Mouse (Mus musculus) CH12.LX (cell line): ENCODE data around the gene Nsmce1. TPM values are rescaled to one million over a fixed set of nuclear protein-coding genes. Genes with fewer than 3 reads are reported as not detected.

Experiments
- DNase-seq: peaks from one replicate; pipeline ENCODE4 v3.0.0-alpha.2; 2013; ENCODE audit errors: extremely low read depth
- H3K27ac ChIP-seq: 2 replicates; pipeline ENCODE4 v1.5.1; 2012; ENCODE audit warnings: low read depth, mild to moderate bottlenecking, control low read depth, moderate library complexity; ENCODE audit not compliant: insufficient read depth
- H3K27me3 ChIP-seq: replicated peaks from 2 replicates; pipeline ENCODE3; 2012; ENCODE audit warnings: inconsistent platforms
- H3K36me3 ChIP-seq, 2 experiments: replicated peaks in 1 of 2; 2 replicates each; pipeline versions ENCODE3 to v1.6.1; 2012; ENCODE audit warnings: inconsistent platforms in 1 of 2, low read length in 1 of 2, mild to moderate bottlenecking in 1 of 2, mixed read lengths in 1 of 2, moderate library complexity in 1 of 2; ENCODE audit not compliant: control insufficient read depth in 1 of 2, insufficient read depth in 1 of 2
- H3K4me1 ChIP-seq, 2 experiments: 2 replicates each; pipeline ENCODE4 v1.6.1; 2012; ENCODE audit warnings: inconsistent platforms in 1 of 2, moderate library complexity in 1 of 2; ENCODE audit not compliant: insufficient read depth in 2 of 2, control insufficient read depth in 1 of 2
- H3K4me2 ChIP-seq: 2 replicates; pipeline ENCODE4 v1.6.1; 2012; ENCODE audit warnings: low read depth, mild to moderate bottlenecking, control low read depth; ENCODE audit not compliant: poor library complexity, insufficient read depth, severe bottlenecking
- H3K4me3 ChIP-seq, 3 experiments: fragments of 150-350 bp in 1 of 3; sonication (generic) in 1 of 3; replicated peaks in 1 of 3; 2 replicates each; pipeline versions ENCODE3 to v1.5.1; 2011 to 2012; ENCODE audit warnings: low read depth in 2 of 3, low read length in 2 of 3, mild to moderate bottlenecking in 2 of 3, moderate library complexity in 2 of 3, control low read depth in 1 of 3, improper control_type of control experiment in 1 of 3, inconsistent platforms in 1 of 3, mixed read lengths in 1 of 3; ENCODE audit not compliant: poor library complexity in 1 of 3
- H3K79me2 ChIP-seq: replicated peaks from 2 replicates; pipeline ENCODE4 v1.6.1; 2012; ENCODE audit warnings: mild to moderate bottlenecking, moderate library complexity; ENCODE audit not compliant: control insufficient read depth, poor library complexity, insufficient read depth, severe bottlenecking; ENCODE audit errors: extremely low read depth
- H3K9ac ChIP-seq: 2 replicates; pipeline ENCODE4 v1.6.1; 2012; ENCODE audit warnings: low read depth, mild to moderate bottlenecking, control low read depth, moderate library complexity; ENCODE audit not compliant: insufficient read depth
- H3K9me3 ChIP-seq: replicated peaks from 2 replicates; pipeline ENCODE3; 2012; ENCODE audit warnings: low read length, inconsistent platforms, mixed read lengths
- BHLHE40 ChIP-seq: IDR thresholded peaks from 2 replicates; pipeline ENCODE4 v1.6.1; 2011; ENCODE audit warnings: mild to moderate bottlenecking, low read depth, low read length, improper control_type of control experiment
- CTCF ChIP-seq, 2 experiments: IDR thresholded peaks in 1 of 2; conservative IDR thresholded peaks in 1 of 2; 2 replicates each; pipeline ENCODE4 v1.5.1; 2011 to 2012; ENCODE audit warnings: low read depth in 2 of 2, low read length in 2 of 2, improper control_type of control experiment in 1 of 2, inconsistent platforms in 1 of 2, mild to moderate bottlenecking in 1 of 2, moderate library complexity in 1 of 2
- ELF1 ChIP-seq: IDR thresholded peaks from 2 replicates; pipeline ENCODE4 v1.6.1; 2014; ENCODE audit warnings: low read depth, mild to moderate bottlenecking, inconsistent platforms, low read length, improper control_type of control experiment
- ETS1 ChIP-seq: conservative IDR thresholded peaks from 2 replicates; pipeline ENCODE4 v1.6.1; 2012; ENCODE audit warnings: low read depth, mild to moderate bottlenecking, inconsistent platforms, low read length, improper control_type of control experiment, moderate library complexity
- GABPA ChIP-seq: IDR thresholded peaks from 2 replicates; pipeline ENCODE4 v1.6.1; 2012; ENCODE audit warnings: low read depth, low read length, improper control_type of control experiment, inconsistent platforms; ENCODE audit not compliant: insufficient replicate concordance
- HCFC1 ChIP-seq: IDR thresholded peaks from 2 replicates; pipeline ENCODE4 v1.6.1; 2012; ENCODE audit warnings: low read depth, mild to moderate bottlenecking, inconsistent platforms, low read length, improper control_type of control experiment
- IRF4 ChIP-seq: IDR thresholded peaks from 2 replicates; pipeline ENCODE4 v1.6.1; 2014; ENCODE audit warnings: low read depth, mild to moderate bottlenecking, inconsistent platforms, low read length, improper control_type of control experiment
- JUN ChIP-seq: IDR thresholded peaks from 2 replicates; pipeline ENCODE4 v1.6.1; 2011; ENCODE audit warnings: low read depth, mild to moderate bottlenecking, low read length, improper control_type of control experiment, moderate library complexity; ENCODE audit not compliant: insufficient read depth
- JUND ChIP-seq: conservative IDR thresholded peaks from 2 replicates; pipeline ENCODE4 v1.6.1; 2011; ENCODE audit warnings: low read depth, low read length, improper control_type of control experiment
- MAFK ChIP-seq: IDR thresholded peaks from 2 replicates; pipeline ENCODE4 v1.6.1; 2011; ENCODE audit warnings: low read length, improper control_type of control experiment; ENCODE audit not compliant: insufficient replicate concordance
- MAX ChIP-seq: IDR thresholded peaks from 2 replicates; pipeline ENCODE4 v1.6.1; 2011; ENCODE audit warnings: low read length, improper control_type of control experiment
- MAZ ChIP-seq: IDR thresholded peaks from 2 replicates; pipeline ENCODE4 v1.6.1; 2012; ENCODE audit warnings: low read depth, mild to moderate bottlenecking, inconsistent platforms, low read length, improper control_type of control experiment, moderate library complexity
- MEF2A ChIP-seq: IDR thresholded peaks from 2 replicates; pipeline ENCODE4 v1.6.1; 2014; ENCODE audit warnings: low read depth, mild to moderate bottlenecking, inconsistent platforms, low read length, improper control_type of control experiment, borderline replicate concordance
- MXI1 ChIP-seq: IDR thresholded peaks from 2 replicates; pipeline ENCODE4 v1.6.1; 2011; ENCODE audit warnings: mild to moderate bottlenecking, low read depth, low read length, improper control_type of control experiment
- NELFE ChIP-seq: IDR thresholded peaks from 2 replicates; pipeline ENCODE4 v1.6.1; 2011; ENCODE audit warnings: low read depth, low read length, improper control_type of control experiment
- NRF1 ChIP-seq: IDR thresholded peaks from 2 replicates; pipeline ENCODE4 v1.6.1; 2014; ENCODE audit warnings: low read depth, mild to moderate bottlenecking, inconsistent platforms, low read length, improper control_type of control experiment, moderate library complexity
- PAX5 ChIP-seq: IDR thresholded peaks from 2 replicates; pipeline ENCODE4 v1.6.1; 2012; ENCODE audit warnings: low read length, inconsistent platforms, mixed read lengths
- POLR2A ChIP-seq: IDR thresholded peaks from 2 replicates; pipeline ENCODE4 v1.6.1; 2011; ENCODE audit warnings: low read depth, mild to moderate bottlenecking, improper control_type of control experiment, low read length
- POLR2AphosphoS2 ChIP-seq: IDR thresholded peaks from 2 replicates; pipeline ENCODE4 v1.6.1; 2011; ENCODE audit warnings: low read depth, low read length, improper control_type of control experiment
- RCOR1 ChIP-seq: conservative IDR thresholded peaks from 2 replicates; pipeline ENCODE4 v1.6.1; 2012; ENCODE audit warnings: low read depth, mild to moderate bottlenecking, inconsistent platforms, low read length, improper control_type of control experiment
- SIN3A ChIP-seq: IDR thresholded peaks from 2 replicates; pipeline ENCODE4 v1.6.1; 2012; ENCODE audit warnings: low read length, improper control_type of control experiment, inconsistent platforms
- SMC3 ChIP-seq: IDR thresholded peaks from 2 replicates; pipeline ENCODE4 v1.6.1; 2011; ENCODE audit warnings: low read depth, low read length, improper control_type of control experiment
- TBP ChIP-seq: conservative IDR thresholded peaks from 2 replicates; pipeline ENCODE4 v1.6.1; 2011; ENCODE audit warnings: low read depth, low read length, improper control_type of control experiment
- TCF12 ChIP-seq: IDR thresholded peaks from 2 replicates; pipeline ENCODE4 v1.6.1; 2014; ENCODE audit warnings: low read depth, mild to moderate bottlenecking, inconsistent platforms, low read length, improper control_type of control experiment
- UBTF ChIP-seq: IDR thresholded peaks from 2 replicates; pipeline ENCODE4 v1.6.1; 2012; ENCODE audit warnings: low read depth, mild to moderate bottlenecking, inconsistent platforms, low read length, improper control_type of control experiment, moderate library complexity
- USF1 ChIP-seq: IDR thresholded peaks from 2 replicates; pipeline ENCODE4 v1.6.1; 2014; ENCODE audit warnings: low read depth, mild to moderate bottlenecking, inconsistent platforms, low read length, improper control_type of control experiment
- USF2 ChIP-seq: conservative IDR thresholded peaks from 2 replicates; pipeline ENCODE4 v1.6.1; 2011; ENCODE audit warnings: low read depth, low read length, improper control_type of control experiment
- ZC3H11A ChIP-seq: IDR thresholded peaks from 2 replicates; pipeline ENCODE4 v1.6.1; 2012; ENCODE audit warnings: low read depth, mild to moderate bottlenecking, inconsistent platforms, low read length, improper control_type of control experiment
- ZKSCAN1 ChIP-seq: IDR thresholded peaks from 2 replicates; pipeline ENCODE4 v1.6.1; 2012; ENCODE audit warnings: low read depth, inconsistent platforms, low read length, improper control_type of control experiment, borderline replicate concordance
- ZNF384 ChIP-seq: IDR thresholded peaks from 2 replicates; pipeline ENCODE4 v1.6.1; 2012; ENCODE audit warnings: low read depth, low read length, improper control_type of control experiment, inconsistent platforms
- dilution Hi-C: fragments of 300-500 bp; cut with MboI; formaldehyde crosslinking; loops from 2 replicates; pipeline ENCODE4 v1.14.3; 2020; ENCODE audit warnings: low sequenced_read_pairs; ENCODE audit not compliant: extremely low pct_unique_long_range_greater_than_20kb, extremely low pct_ligation_motif_present
- in situ Hi-C: fragments of 300-500 bp; cut with MboI; formaldehyde crosslinking; loops from 3 replicates; pipeline ENCODE4 v1.14.3; 2019; ENCODE audit warnings: low sequenced_read_pairs, low pct_ligation_motif_present, low pct_unique_long_range_greater_than_20kb, mixed read lengths
- polyA plus RNA-seq: library from polyadenylated mRNA; unstranded; fragments of >175 nt; gene quantifications from 2 replicates; pipeline ENCODE4 v1.2.1, GENCODE M21; 2012; ENCODE audit warnings: low read depth; ENCODE audit not compliant: insufficient read length
- total RNA-seq, 2 experiments: library from RNA; depleted of rRNA; stranded (reverse); fragments of 300-350 nt in 1 of 2; fragments of >200 nt in 1 of 2; gene quantifications; 2 replicates each; pipeline ENCODE4 v1.2.3; 2012 to 2014

The Nsmce1 gene
- total and polyA plus RNA-seq, 3 experiments: 52.0 to 74.8 (median 61.9) TPM

- H3K9me3 ChIP-seq: no peaks in the 10 kb centered on the region
- H3K79me2 ChIP-seq: no peaks in the 10 kb centered on the region
- no peak overlapping the region for H3K27ac ChIP-seq
- no peak for DNase-seq
- in situ Hi-C loops (no loop called here), dilution Hi-C loops (no loop called here)
- no peaks in the 10 kb centered on the region for H3K27me3 ChIP-seq
- H3K4me2 ChIP-seq: no peak overlapping the region
- H3K4me3 ChIP-seq: no peak overlapping the region
- no peaks in the 10 kb centered on the region for H3K36me3 ChIP-seq
- peaks cover 4 to 32% of the 10 kb centered on the region in 2 experiments; a peak in 2 of 4 replicates for H3K4me1 ChIP-seq
- no peak for TF ChIP-seq CTCF (conservative IDR thresholded peaks at IDR 0.05 in 1 of 2, IDR thresholded peaks at IDR 0.05 in 1 of 2; ENCODE audit: low read depth in 2 of 2, low read length in 2 of 2)
- no peak for TF ChIP-seq MAFK
- no peak for TF ChIP-seq ZNF384
- no peak for TF ChIP-seq SMC3
- no peak for TF ChIP-seq PAX5
- TF ChIP-seq NRF1: no peak
- no peak for TF ChIP-seq USF2
- TF ChIP-seq JUN: no peak
- TF ChIP-seq NELFE: no peak
- no peak for TF ChIP-seq TCF12
- no peak for TF ChIP-seq USF1
- TF ChIP-seq ETS1: no peak
- TF ChIP-seq MXI1: no peak
- no peak for TF ChIP-seq ZC3H11A
- no peak for TF ChIP-seq ZKSCAN1
- TF ChIP-seq BHLHE40: no peak
- no peak for TF ChIP-seq HCFC1
- TF ChIP-seq RCOR1: no peak
- no peak for TF ChIP-seq POLR2AphosphoS2
- no peak overlapping the region for H3K9ac ChIP-seq
These were observed 12.1 kb upstream of the Nsmce1 start for GRCm38 (mm10) chr7:125503374-125504092.

DNA sequence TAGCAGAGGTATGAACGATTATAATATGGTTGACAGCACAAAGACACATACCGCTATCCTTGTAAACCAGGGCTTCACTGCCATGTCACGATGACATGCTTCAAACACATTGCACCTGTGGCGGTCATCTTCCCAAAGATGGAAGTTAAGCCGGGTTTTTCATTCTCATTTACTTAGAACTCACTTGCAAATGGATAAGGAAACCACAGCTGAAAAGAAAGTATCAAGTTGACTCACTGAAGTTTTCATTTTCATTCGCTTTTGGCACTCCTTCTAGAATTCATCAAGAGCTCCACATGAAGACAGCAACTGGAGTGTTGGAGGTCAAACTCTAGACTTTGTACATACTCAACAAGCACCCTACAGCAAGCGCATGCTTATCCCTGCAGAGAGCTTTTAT lies 9.5 kb upstream of the Nsmce1 start:
- no peak for DNase-seq
- peaks cover 4 to 41% of the 10 kb centered on the region in 2 experiments; a peak in 2 of 4 replicates for H3K4me1 ChIP-seq
- H3K4me3 ChIP-seq: no peak overlapping the region
- dilution Hi-C loops: no loop called here
- H3K9ac ChIP-seq: no peak overlapping the region
- H3K27ac ChIP-seq: no peak overlapping the region
- H3K79me2 ChIP-seq: no peaks in the 10 kb centered on the region
- H3K4me2 ChIP-seq: peak overlapping the region; percentile 65
- in situ Hi-C loops: no loop called here
- H3K27me3 ChIP-seq: no peaks in the 10 kb centered on the region
- H3K9me3 ChIP-seq: no peaks in the 10 kb centered on the region
- H3K36me3 ChIP-seq: no peaks in the 10 kb centered on the region
- TF ChIP-seq SMC3: no peak
- TF ChIP-seq JUND: peak; percentile 91
- peak; percentile 26; the same call in 1 of the 2 replicates for TF ChIP-seq NELFE
- peak; percentile 77 for TF ChIP-seq JUN
- TF ChIP-seq PAX5: no peak
- no peak for TF ChIP-seq TBP
- TF ChIP-seq IRF4: peak; percentile 92
- TF ChIP-seq GABPA: no peak
- TF ChIP-seq MEF2A: peak; percentile 66; the same call in 1 of the 2 replicates
- no peak for TF ChIP-seq POLR2AphosphoS2
- TF ChIP-seq POLR2A: no peak
- no peak for TF ChIP-seq MAZ
- TF ChIP-seq ZNF384: no peak
- TF ChIP-seq UBTF: no peak
- TF ChIP-seq SIN3A: peak; percentile 74
- peak; percentile 61; the same call in 1 of the 2 replicates for TF ChIP-seq MXI1
- no peak for TF ChIP-seq NRF1
- TF ChIP-seq ETS1: peak; percentile 77
- TF ChIP-seq TCF12: peak; percentile 77
- no peak for TF ChIP-seq ELF1
- peak; percentile 62; the same call in 1 of the 2 replicates for TF ChIP-seq MAX
- peak; percentile 27; the same call in 1 of the 2 replicates for TF ChIP-seq HCFC1
- peak; percentile 79 for TF ChIP-seq MAFK
